Mouse (Mus musculus) intestine, embryonic 16.5 days (tissue): Measurements from ENCODE around the gene Map4k1. TPM values are rescaled to one million over a fixed set of nuclear protein-coding genes. Genes with fewer than 3 reads are reported as not detected.

Experiments used
- microRNA-seq: library from miRNA; unstranded; fragments of <30 nt; microRNA quantifications from one replicate; pipeline ENCODE4, GENCODE M21; 2016
- polyA plus RNA-seq: library from polyadenylated mRNA; unstranded; fragments of >200 nt; fragmentation: Nextera tagmentation; extraction: Ambion mirVana; gene quantifications from 2 replicates; pipeline ENCODE4 v1.2.1, GENCODE M21; 2015

Map4k1 gene
- polyA plus RNA-seq, 1 experiment from 2014 or later = 7.3 TPM

Small RNAs within 50 kb of the gene (microRNA-seq; reads per million reads assigned to microRNA genes)
- gene Gm44408 = not detected

Other genes with a start within 250 kb of the Map4k1 start
- gene Mrps12, start 240.2 kb upstream of the Map4k1 start, polyA plus RNA-seq = 134 and 146 TPM in 2 replicates
- gene Sars2, start 240.1 kb upstream of the Map4k1 start, polyA plus RNA-seq = 25.2 and 28.0 TPM in 2 replicates
- not detected in 2 replicates for gene Ccer2, start 225.9 kb upstream of the Map4k1 start, polyA plus RNA-seq
- gene Sirt2, start 215.3 kb upstream of the Map4k1 start, polyA plus RNA-seq = 71.9 and 77.6 TPM in 2 replicates
- gene Nfkbib, start 214.5 kb upstream of the Map4k1 start, polyA plus RNA-seq = 46.2 and 49.1 TPM in 2 replicates
- gene Rinl, start 193.1 kb upstream of the Map4k1 start, polyA plus RNA-seq = 5.2 and 5.9 TPM in 2 replicates
- gene Hnrnpl, start 173.5 kb upstream of the Map4k1 start, polyA plus RNA-seq = 142 and 146 TPM in 2 replicates
- gene Ech1, start 156.8 kb upstream of the Map4k1 start, polyA plus RNA-seq = 347 and 378 TPM in 2 replicates
- 2,407 and 2,590 TPM in 2 replicates for gene Lgals4, start 148.2 kb upstream of the Map4k1 start, polyA plus RNA-seq
- gene Lgals7, start 118.2 kb upstream of the Map4k1 start, polyA plus RNA-seq = 0.56 and 0.97 TPM in 2 replicates
- gene Capn12, start 100.6 kb upstream of the Map4k1 start, polyA plus RNA-seq = 0.29 and 0.39 TPM in 2 replicates
- 402 and 447 TPM in 2 replicates for gene Actn4, start 19.7 kb upstream of the Map4k1 start, polyA plus RNA-seq
- gene Eif3k, start 186 bp upstream of the Map4k1 start, polyA plus RNA-seq = 355 and 362 TPM in 2 replicates
- 0.66 and 0.82 TPM in 2 replicates for gene Ryr1, start 143.1 kb downstream of the Map4k1 start, polyA plus RNA-seq
- gene Rasgrp4, start 152.8 kb downstream of the Map4k1 start, polyA plus RNA-seq = 0.43 and 0.59 TPM in 2 replicates
- 52.5 and 56.8 TPM in 2 replicates for gene Fam98c, start 174.2 kb downstream of the Map4k1 start, polyA plus RNA-seq
- gene Ggn, start 188.2 kb downstream of the Map4k1 start, polyA plus RNA-seq = 0.48 and 0.82 TPM in 2 replicates
- 1.1 and 1.7 TPM in 2 replicates for gene Spred3, start 188.4 kb downstream of the Map4k1 start, polyA plus RNA-seq
- gene Psmd8, start 198.7 kb downstream of the Map4k1 start, polyA plus RNA-seq = 228 and 241 TPM in 2 replicates
- 0.42 and 0.92 TPM in 2 replicates for gene Catsperg1, start 232.0 kb downstream of the Map4k1 start, polyA plus RNA-seq